Mouse (Mus musculus): ENCODE measurements at regions not wholly inside any gene's neighbourhood (a gene's known extent, or its start where the extent isn't known, plus 50 kb on each side); places are given as distances from the start of the nearest gene placed in this dataset.

GRCm38 (mm10) chr1:120667776-120668175, 65.6 kb downstream of the En1 start:
- no peak for DNase-seq (ENCODE audit: low read depth, low spot score)

GRCm38 (mm10) chr1:120683532-120684245, 81.5 kb downstream of the En1 start:
- DNase-seq (ENCODE audit: low read depth, low spot score): no peak

DNA sequence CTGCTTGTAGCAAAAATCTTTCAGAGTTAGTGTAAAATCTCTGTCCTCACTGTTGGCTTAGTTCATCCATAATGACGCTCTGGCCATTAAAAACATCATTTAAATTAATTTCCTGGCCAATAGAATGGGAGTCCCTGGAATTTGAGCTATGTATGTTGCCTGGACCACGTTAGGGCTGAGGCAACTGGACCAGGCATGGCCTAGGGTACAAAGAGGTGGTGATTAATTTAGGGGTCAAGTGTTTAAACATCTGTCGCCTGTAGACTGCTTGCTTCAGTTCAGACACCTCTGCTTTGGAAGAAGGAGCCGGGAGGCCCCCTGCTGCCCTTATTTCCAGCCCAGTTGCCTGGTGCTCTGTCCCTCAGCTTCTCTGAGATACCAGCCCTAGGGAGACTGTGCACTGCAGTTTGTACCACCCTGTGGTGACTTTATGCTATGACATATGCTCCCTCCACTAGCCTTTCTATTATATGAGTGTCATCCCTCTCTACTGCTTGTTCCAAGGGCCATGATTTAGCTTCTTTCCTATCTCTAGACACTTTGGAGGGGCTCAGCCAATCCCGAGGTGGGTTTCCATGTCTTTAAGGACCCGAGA, 83.5 kb downstream of the En1 start:
- no peak for DNase-seq (ENCODE audit: low read depth, low spot score)

- no peak for DNase-seq (ENCODE audit: low read depth, low spot score)
These were observed 89.4 kb downstream of the En1 start for GRCm38 (mm10) chr1:120691571-120691970.

DNA sequence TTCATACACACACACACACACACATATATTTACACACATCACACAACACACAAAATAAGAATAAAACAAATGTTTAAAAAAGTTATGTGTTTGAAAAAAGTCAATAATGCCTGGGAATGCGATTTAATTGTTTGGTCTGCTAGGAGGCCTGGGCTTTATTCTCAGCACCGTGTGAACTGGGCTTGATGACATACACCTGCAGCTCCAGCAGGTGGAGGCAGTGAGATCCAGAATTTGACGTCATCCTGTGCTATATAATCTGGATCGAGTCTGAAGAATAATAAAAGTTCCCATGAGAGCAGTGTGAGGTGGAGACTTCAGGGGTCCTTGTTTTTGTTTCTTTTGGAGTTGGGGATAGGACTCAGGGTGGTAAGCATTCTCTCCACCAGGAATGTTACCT, 96.0 kb downstream of the En1 start:
- no peak for DNase-seq (ENCODE audit: low read depth, low spot score)

DNA sequence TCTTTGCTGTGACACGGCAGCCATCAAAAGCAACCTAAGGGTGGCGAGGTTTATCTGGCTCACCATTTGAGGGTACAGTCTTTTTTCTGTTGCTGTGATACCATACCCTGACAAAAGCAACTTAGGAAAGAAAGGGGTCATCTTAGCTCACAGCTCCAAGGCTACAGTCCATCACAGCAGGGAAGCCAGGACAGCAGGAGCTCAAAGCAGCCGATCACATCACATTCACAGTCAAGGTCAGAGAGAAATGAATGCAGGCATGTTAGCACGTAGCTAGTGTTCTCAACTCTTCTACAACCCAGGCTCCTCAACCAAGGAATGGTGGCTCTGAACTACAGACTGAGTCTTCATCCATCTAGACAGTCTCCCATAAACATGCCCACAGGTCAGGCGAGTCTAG, 102.0 kb downstream of the En1 start:
- DNase-seq (ENCODE audit: low read depth, low spot score): no peak

DNA sequence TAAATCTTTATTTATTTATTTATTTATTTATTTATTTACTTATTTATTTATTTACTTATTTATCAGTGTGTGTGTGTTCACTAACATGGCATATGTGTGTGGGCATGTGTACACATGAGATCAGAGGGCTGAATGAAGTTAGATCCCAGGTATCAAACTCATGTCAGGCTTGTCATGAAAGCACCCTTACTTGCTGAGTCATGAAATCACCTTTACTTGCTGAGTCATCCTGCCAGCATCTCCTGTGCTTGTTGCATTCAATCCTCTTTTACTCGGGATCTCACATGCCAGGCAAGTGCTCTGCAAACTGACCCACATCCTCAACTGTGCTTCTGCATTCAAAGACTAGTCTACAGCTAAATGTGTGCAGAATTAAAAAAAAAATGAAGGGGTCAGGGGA, 103.8 kb downstream of the En1 start:
- no peak for DNase-seq (ENCODE audit: low read depth, low spot score)

DNA sequence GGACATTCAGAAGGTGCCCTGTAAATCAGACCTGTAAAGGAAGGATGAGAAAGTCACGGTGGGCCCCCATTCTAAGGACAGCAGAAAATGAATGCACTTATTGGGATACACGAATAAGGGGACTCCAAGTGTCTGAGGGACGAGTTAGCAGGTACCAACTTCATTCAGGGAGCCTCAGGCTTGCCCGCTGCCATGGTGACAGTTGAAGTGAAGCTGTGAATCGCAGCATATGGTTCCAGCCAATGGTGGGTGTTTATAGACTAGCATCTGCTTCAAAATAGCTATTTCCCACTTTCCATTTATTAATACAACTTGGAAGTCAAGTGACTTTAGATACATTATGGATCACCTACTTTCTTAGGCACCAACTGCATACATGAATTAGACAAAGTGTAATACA, 106.3 kb downstream of the En1 start:
- DNase-seq (ENCODE audit: low read depth, low spot score): no peak

DNA sequence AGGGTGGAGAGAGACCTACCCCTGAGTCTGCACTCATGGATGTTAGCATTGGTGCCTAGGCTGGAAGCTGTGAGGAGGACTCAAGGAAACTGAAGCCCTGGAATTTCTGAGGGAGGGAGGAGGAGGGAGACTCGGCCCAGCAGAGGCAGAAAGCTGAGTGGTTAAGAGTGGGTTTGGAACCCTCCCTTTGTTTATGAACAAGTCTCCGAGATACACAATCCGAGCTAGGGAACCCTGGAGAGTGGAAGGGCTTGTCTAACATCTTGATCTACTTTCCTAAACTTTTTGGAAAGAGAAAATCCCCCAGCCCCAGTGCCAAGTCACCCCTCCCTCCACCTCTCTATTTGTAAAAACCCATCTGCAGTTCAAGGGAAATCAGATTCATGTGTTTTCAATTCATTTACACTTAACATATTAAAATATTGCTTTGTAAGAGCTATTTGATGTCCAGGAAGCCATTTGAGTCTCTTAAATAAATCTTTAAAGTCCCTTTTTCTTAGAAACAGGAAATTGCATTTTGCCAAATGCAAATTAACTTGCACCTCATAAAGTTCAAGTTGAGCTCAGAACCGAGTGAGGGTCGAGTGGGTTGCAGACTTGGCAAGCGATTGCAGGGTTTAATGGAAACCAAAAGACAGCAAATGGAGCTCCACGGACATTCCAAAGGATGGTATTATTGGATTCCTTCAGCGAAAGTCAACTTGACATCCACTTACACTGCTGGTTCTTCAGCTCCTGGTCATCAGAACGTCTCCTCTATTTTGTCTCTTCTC, 113.1 kb downstream of the En1 start:
- no peak for DNase-seq (ENCODE audit: low read depth, low spot score)

DNA sequence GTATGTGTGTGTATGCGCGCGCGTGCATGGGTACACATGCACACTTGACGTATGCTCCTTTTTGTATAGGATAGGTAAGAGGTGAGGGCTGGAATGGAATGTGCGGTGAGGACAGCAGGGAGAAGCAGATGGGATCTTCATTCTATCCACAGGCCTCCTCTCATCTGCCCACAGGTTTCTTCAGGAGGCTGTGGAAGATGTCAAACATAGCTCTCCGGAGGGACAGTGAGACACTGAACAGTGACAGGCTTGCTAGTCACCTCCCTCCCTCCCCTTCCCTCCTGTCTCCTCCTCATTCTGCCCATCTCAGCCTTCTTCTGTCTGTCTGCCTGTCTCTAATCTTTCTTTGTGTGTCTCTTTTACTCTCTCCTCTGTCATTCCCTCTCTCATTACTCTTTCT, 124.6 kb downstream of the En1 start:
- DNase-seq (ENCODE audit: low read depth, low spot score): no peak

- no peak for DNase-seq (ENCODE audit: low read depth, low spot score)
These were observed 125.2 kb downstream of the En1 start for GRCm38 (mm10) chr1:120727427-120727826.

GRCm38 (mm10) chr1:120732003-120732402, 129.8 kb downstream of the En1 start:
- DNase-seq (ENCODE audit: low read depth, low spot score): no peak

- no peak for DNase-seq (ENCODE audit: low read depth, low spot score)
These were observed 131.5 kb downstream of the En1 start for GRCm38 (mm10) chr1:120733683-120734082.

- DNase-seq (ENCODE audit: low read depth, low spot score): no peak
These were observed 132.6 kb downstream of the En1 start for GRCm38 (mm10) chr1:120734846-120735245.

GRCm38 (mm10) chr1:120739499-120739898, 137.3 kb downstream of the En1 start:
- no peak for DNase-seq (ENCODE audit: low read depth, low spot score)

- DNase-seq (ENCODE audit: low read depth, low spot score): no peak
These were observed 139.0 kb downstream of the En1 start for GRCm38 (mm10) chr1:120741091-120741740.

DNA sequence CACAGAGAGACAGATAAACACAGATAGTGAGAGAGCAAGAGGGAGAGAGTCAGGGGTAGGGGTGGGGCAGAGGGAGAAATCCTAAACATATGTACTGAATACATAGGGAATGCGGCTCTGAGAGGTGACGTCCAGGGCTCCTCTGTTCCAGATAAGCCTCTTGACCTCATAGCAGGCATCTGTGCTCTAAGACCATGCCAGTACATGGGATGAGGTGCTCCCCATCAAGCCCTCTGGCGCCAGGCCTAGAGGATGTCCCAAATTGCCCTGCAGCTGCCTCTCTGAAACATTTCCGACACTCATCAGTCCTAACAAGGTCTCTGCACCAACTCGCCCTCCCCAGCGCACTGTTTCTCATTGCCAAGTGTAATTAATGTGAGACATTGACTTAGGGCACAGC, 146.7 kb downstream of the En1 start:
- DNase-seq (ENCODE audit: low read depth, low spot score): no peak

DNA sequence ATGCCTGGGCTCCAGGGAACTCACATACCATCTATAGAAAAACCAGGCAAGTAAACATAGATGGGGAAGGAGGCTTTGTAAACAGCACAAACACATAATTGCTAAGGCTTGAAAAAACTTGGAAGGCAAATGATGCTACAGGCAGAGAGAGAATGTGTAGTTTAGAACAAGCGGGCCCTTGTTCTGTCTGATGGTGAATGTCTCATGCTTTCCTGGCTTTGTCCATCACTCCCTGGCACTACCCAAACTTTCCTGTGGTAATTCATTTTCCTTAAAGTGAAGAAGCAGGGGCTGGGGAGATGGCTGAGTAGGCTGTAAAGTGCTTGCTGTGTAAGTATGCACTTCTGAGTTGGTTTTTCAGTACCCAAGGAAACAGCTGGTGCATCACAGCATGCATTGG, 151.2 kb downstream of the En1 start:
- no peak for DNase-seq (ENCODE audit: low read depth, low spot score)

DNA sequence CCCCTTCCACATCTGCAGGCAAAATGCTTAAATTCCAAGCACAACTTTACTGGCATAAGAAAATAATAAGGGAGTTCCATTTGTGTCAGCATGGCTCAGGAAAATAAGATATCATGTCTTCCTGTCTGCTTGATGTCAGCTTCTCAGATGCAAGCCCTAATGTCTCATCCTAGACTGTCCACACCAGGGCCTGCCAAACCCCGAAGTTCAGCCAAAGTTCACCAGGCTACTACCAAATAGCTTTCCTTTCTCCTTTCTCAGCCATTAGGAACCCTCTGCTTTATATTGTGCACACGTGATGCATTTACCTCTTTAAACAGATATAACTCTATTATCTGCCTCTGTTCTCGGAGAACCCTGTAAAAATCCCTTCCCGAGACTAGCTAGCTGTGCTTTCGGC, 152.1 kb downstream of the En1 start:
- no peak for DNase-seq (ENCODE audit: low read depth, low spot score)

- DNase-seq (ENCODE audit: low read depth, low spot score): no peak
These were observed 155.1 kb downstream of the En1 start for GRCm38 (mm10) chr1:120757283-120757821.

DNA sequence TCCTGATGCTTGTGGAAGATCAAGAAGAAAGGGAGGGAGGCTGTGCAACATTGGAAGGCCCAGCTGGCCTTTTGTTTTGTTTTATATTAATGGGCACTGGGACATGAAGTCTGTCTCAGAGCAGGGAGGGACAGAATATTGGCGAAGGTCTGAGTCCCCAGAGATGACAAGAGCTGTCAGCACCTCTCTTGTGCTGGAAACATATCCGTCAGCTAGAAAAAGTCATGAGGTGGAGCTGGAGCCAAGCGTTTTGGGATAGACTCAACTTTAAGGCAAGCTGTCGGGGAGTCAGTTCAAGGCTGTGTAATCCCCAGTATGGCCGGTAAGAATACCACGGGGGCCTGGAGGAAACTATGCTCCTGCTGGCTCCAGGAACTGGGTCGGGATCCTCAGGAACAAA, 156.0 kb downstream of the En1 start:
- no peak for DNase-seq (ENCODE audit: low read depth, low spot score)

DNA sequence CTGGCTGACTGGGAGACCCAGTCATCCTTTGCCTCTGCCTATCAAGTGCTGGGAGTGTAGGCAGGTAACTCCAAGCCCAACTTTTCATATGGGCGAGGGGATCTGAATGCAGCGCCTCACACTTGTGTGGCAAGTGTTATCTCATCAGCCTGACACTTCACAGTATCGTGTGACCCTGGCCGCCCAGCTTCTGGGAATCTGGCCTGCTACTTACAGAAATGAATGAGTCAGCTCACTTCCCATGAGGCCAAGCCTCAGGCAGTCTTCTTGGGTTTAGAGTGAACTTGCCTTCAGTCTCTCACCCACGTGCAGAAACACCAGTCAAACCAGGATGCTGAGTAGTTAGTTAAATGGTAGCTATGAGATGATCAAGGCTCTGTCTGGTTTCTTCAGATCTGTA, 156.5 kb downstream of the En1 start:
- no peak for DNase-seq (ENCODE audit: low read depth, low spot score)

Measured in brain, embryonic 18.5 days (tissue).